In the genomic region with DNA sequence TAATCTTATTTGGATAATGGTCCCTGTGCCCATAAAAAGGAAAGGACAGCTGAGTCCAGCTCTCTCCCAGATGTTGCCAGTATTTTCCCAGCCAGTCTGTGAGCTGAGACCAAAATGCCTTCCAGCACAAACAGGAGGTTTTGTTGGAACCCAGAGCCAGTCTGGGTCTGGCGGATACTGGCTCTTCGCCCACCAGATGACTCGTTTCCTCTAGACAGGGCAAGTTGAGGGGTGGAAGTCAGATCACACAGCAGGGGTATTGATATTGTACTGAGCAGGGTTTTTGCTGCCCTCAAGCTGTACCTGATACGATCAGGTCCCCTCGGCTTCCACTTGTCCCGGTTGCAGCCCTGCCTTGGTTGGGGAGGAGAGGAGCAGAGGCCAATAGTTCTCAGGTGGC, we compare ENCODE assay signal across 12 mouse cellular contexts. TPM values are rescaled to one million over a fixed set of nuclear protein-coding genes. Genes with fewer than 3 reads are reported as not detected.
A peak's percentile ranks its signal among the peaks of the same experiment; 100 is the strongest.
DNase-seq lines count a peak whose midpoint lies in the region; ATAC-seq and TF ChIP-seq lines count a peak whose summit lies in the region.
"Had no signal": no experiment of that assay in that cellular context is flagged by ENCODE, and none has a peak within 500 bp of the region (broad histone marks: within the 10 kb centered on the region; RNA-seq: fewer than 3 reads in every experiment).

No protein-coding gene starts in this region.

- intact Hi-C loops in left cerebral cortex, postnatal 25 days (cut with DNase I): no loop called here

- H3K4me1 ChIP-seq in heart, embryonic 14.5 days (ENCODE audit: control insufficient read depth in 2 of 2, insufficient read depth in 2 of 2, low read length in 2 of 2): peaks cover 2 to 4% of the 10 kb centered on the region in 2 experiments; a peak in 3 of 4 replicates
- peaks cover 9% of the 10 kb centered on the region; the same call in 1 of the 2 replicates for H3K4me1 ChIP-seq in lung, embryonic 14.5 days (ENCODE audit: insufficient read depth)
- H3K4me1 ChIP-seq: stomach, embryonic 15.5 days had no signal

- no peak overlapping the region for H3K9ac ChIP-seq in heart, embryonic 14.5 days (ENCODE audit: low read length)
- no peak overlapping the region for H3K9ac ChIP-seq in lung, embryonic 14.5 days
- H3K9ac ChIP-seq: stomach, embryonic 15.5 days had no signal

- H3K27ac ChIP-seq in heart, embryonic 14.5 days (replicated peaks in 1 of 2; ENCODE audit: control insufficient read depth in 1 of 2, insufficient read depth in 1 of 2, low read depth in 2 of 2, low read length in 2 of 2): peak overlapping the region; percentile 24 to 51; a peak in 3 of 4 replicates
- H3K27ac ChIP-seq in lung, embryonic 14.5 days (ENCODE audit: low read depth): no peak overlapping the region
- H3K27ac ChIP-seq: stomach, embryonic 15.5 days had no signal

- peaks cover 3% of the 10 kb centered on the region; the same call in 1 of the 2 replicates for H3K9me3 ChIP-seq in heart, embryonic 14.5 days (ENCODE audit: control insufficient read depth, low read length)
- no peaks in the 10 kb centered on the region for H3K9me3 ChIP-seq in lung, embryonic 14.5 days (ENCODE audit: low read depth, low read length)
- H3K9me3 ChIP-seq: stomach, embryonic 15.5 days had no signal

- H3K36me3 ChIP-seq in heart, embryonic 14.5 days (ENCODE audit: control insufficient read depth, insufficient read depth, low read length): no peaks in the 10 kb centered on the region
- no peaks in the 10 kb centered on the region for H3K36me3 ChIP-seq in lung, embryonic 14.5 days (ENCODE audit: insufficient read depth)
- H3K36me3 ChIP-seq: stomach, embryonic 15.5 days had no signal

- H3K4me2 ChIP-seq in heart, embryonic 14.5 days (ENCODE audit: low read length): no peak overlapping the region
- no peak overlapping the region for H3K4me2 ChIP-seq in lung, embryonic 14.5 days
- H3K4me2 ChIP-seq: stomach, embryonic 15.5 days had no signal

- TF ChIP-seq CTCF in lung, embryonic 14.5 days (IDR thresholded peaks at IDR 0.05; ENCODE audit: low read depth): no peak

- peak; percentile 65 for ATAC-seq in heart, embryonic 14.5 days (ENCODE audit: insufficient number of reproducible peaks, insufficient read depth, low FRiP score, low read depth)
- ATAC-seq in lung, embryonic 14.5 days (ENCODE audit: insufficient read depth): no peak
- ATAC-seq: forebrain, embryonic 14.5 days had no signal

- WGBS in heart, embryonic 14.5 days: 59% methylated on average over 6 of the region's 6 CpGs
- 69% methylated on average over 6 of the region's 6 CpGs for WGBS in lung, embryonic 14.5 days

- DNase-seq in 3T3-L1 (ENCODE audit: low read depth, low spot score): peak; percentile 68
- peak; percentile 57 for DNase-seq in 416B (ENCODE audit: low read depth)
- peak; percentile 66 for DNase-seq in lung, embryonic 14.5 days
- DNase-seq in right cerebral cortex, postnatal 4 days: no peak
- DNase-seq in layer of hippocampus, adult 8-10 months (ENCODE audit: low spot score in 2 of 2): no peak
- DNase-seq in left cerebral cortex, postnatal 25 days (ENCODE audit: low spot score in 2 of 2): no peak
- DNase-seq: cerebellum, adult 9-10 months; gastrocnemius, postnatal 36 days had no signal

- no peak overlapping the region for H3K4me3 ChIP-seq in heart, embryonic 14.5 days (ENCODE audit: control insufficient read depth in 1 of 2, insufficient read depth in 1 of 2, low read depth in 1 of 2, low read length in 2 of 2)
- H3K4me3 ChIP-seq in lung, embryonic 14.5 days (ENCODE audit: low read depth, low read length): no peak overlapping the region
- H3K4me3 ChIP-seq: stomach, embryonic 15.5 days had no signal

- H3K27me3 ChIP-seq in heart, embryonic 14.5 days (ENCODE audit: control insufficient read depth, insufficient read depth, low read length): no peaks in the 10 kb centered on the region
- no peaks in the 10 kb centered on the region for H3K27me3 ChIP-seq in lung, embryonic 14.5 days (ENCODE audit: insufficient read depth, low read length)
- H3K27me3 ChIP-seq: stomach, embryonic 15.5 days had no signal

RNA-seq across cellular contexts. Expression of a gene that starts 3.6 kb away (rescaled TPM):
- polyA plus RNA-seq in heart, embryonic 14.5 days (2014; fragmentation: Nextera tagmentation; extraction: Ambion mirVana): 45.2 and 45.7 TPM in 2 replicates
- polyA plus RNA-seq in lung, embryonic 14.5 days (2014; fragmentation: Nextera tagmentation; extraction: Ambion mirVana): 83.6 and 89.2 TPM in 2 replicates
- total RNA-seq in layer of hippocampus, adult 8-10 months (2022): 1 to 10 TPM in 2 of 4 experiments, under 1 TPM in 2; 0.39 to 4.4 (median 1.9) TPM
- total RNA-seq in left cerebral cortex, postnatal 25 days (2021): 1 to 10 TPM in 1 of 2 experiments, under 1 TPM in 1; 0.96 to 1.6 TPM

RNA-seq across cellular contexts. Expression of a gene that starts 8.9 kb away (rescaled TPM):
- polyA plus RNA-seq in heart, embryonic 14.5 days (2014; fragmentation: Nextera tagmentation; extraction: Ambion mirVana): 0.19 and 0.43 TPM in 2 replicates
- polyA plus RNA-seq in lung, embryonic 14.5 days (2014; fragmentation: Nextera tagmentation; extraction: Ambion mirVana): 0.38 and 0.50 TPM in 2 replicates
- total RNA-seq in layer of hippocampus, adult 8-10 months (2022): under 1 TPM; 0.47 to 0.87 (median 0.54) TPM
- under 1 TPM; 0.85 TPM for total RNA-seq in left cerebral cortex, postnatal 25 days (2021)
- polyA plus RNA-seq: forebrain, embryonic 14.5 days had no signal

RNA-seq across cellular contexts. Expression of a gene that starts 14.1 kb away (rescaled TPM):
- 0.09 and 0.19 TPM in 2 replicates for polyA plus RNA-seq in heart, embryonic 14.5 days (2014; fragmentation: Nextera tagmentation; extraction: Ambion mirVana)
- not detected in 2 replicates for polyA plus RNA-seq in lung, embryonic 14.5 days (2014; fragmentation: Nextera tagmentation; extraction: Ambion mirVana)
- 1 to 10 TPM; 2.9 to 4.5 (median 3.8) TPM for total RNA-seq in layer of hippocampus, adult 8-10 months (2022)
- total RNA-seq in left cerebral cortex, postnatal 25 days (2021): 1 to 10 TPM; 3.0 to 3.2 TPM
- polyA plus RNA-seq: forebrain, embryonic 14.5 days; limb, embryonic 11.5 days had no signal

RNA-seq across cellular contexts. Expression of a gene that starts 55.2 kb away (rescaled TPM):
- polyA plus RNA-seq in heart, embryonic 14.5 days (2014; fragmentation: Nextera tagmentation; extraction: Ambion mirVana): 6.6 and 7.8 TPM in 2 replicates
- 5.1 and 5.4 TPM in 2 replicates for polyA plus RNA-seq in lung, embryonic 14.5 days (2014; fragmentation: Nextera tagmentation; extraction: Ambion mirVana)
- 10 to 100 TPM; 89.6 to 98.5 (median 95.2) TPM for total RNA-seq in layer of hippocampus, adult 8-10 months (2022)
- total RNA-seq in left cerebral cortex, postnatal 25 days (2021): 10 to 100 TPM; 74.6 to 75.2 TPM

Comparison
In these comparisons a context has a peak if more than half of its experiments do, and no peak if none do; other contexts are left out.
1. DNase-seq: peak in 3T3-L1 (single experiment), 416B (single experiment) and lung, embryonic 14.5 days (single experiment); none in right cerebral cortex, postnatal 4 days (single experiment), layer of hippocampus, adult 8-10 months (0 of 2) and left cerebral cortex, postnatal 25 days (0 of 2).